Mouse (Mus musculus): ENCODE data around the gene Lix1l.

- TF ChIP-seq EP300 (IDR thresholded peaks at IDR 0.05; ENCODE audit: low read depth) (no peak), CTCF (IDR thresholded peaks at IDR 0.05; ENCODE audit: low read depth) (no peak)
Observed at GRCm38 (mm10) chr3:96563911-96564632, 36.9 kb upstream of the Lix1l start.
